In genomic region chr13:38610336-38610735, GRCm38 (mm10) we compare ENCODE assay signal across 15 mouse cellular contexts. TPM values are rescaled to one million over a fixed set of nuclear protein-coding genes. Genes with fewer than 3 reads are reported as not detected.
DNase-seq lines count a peak whose midpoint lies in the region; ATAC-seq and TF ChIP-seq lines count a peak whose summit lies in the region.
"Had no signal": no experiment of that assay in that cellular context is flagged by ENCODE, and none has a peak within 500 bp of the region (broad histone marks: within the 10 kb centered on the region; RNA-seq: fewer than 3 reads in every experiment).

No protein-coding gene starts in this region.

- no peaks in the 10 kb centered on the region for H3K27me3 ChIP-seq in kidney, embryonic 14.5 days (ENCODE audit: control insufficient read depth, insufficient read depth, low read length)
- H3K27me3 ChIP-seq: intestine, embryonic 15.5 days; liver, embryonic 13.5 days; neural tube, embryonic 13.5 days had no signal

- WGBS in kidney, embryonic 14.5 days, result 74% methylated on average over 6 of the region's 6 CpGs

- H3K36me3 ChIP-seq in kidney, embryonic 14.5 days (ENCODE audit: control insufficient read depth, insufficient read depth, low read length), result peaks cover 4% of the 10 kb centered on the region; the same call in 1 of the 2 replicates

- H3K9ac ChIP-seq in kidney, embryonic 14.5 days (ENCODE audit: low read depth, low read length), result no peak overlapping the region
- H3K9ac ChIP-seq: intestine, embryonic 15.5 days; liver, embryonic 13.5 days; neural tube, embryonic 13.5 days had no signal

- peak; percentile 67 for DNase-seq in kidney, adult 11 months
- DNase-seq in adrenal gland, postnatal 10 days, result peak; percentile 79
- DNase-seq in kidney, postnatal 36 days, result peak; percentile 79 to 86
- peak; percentile 59 for DNase-seq in testis, postnatal 10 days (ENCODE audit: low spot score)
- no peak for DNase-seq in left cerebral cortex, adult 2 months (ENCODE audit: extremely low spot score in 1 of 2, low spot score in 2 of 2)
- no peak for DNase-seq in ovary, postnatal 14 days (ENCODE audit: low spot score)
- DNase-seq: cerebellum, adult 9-10 months; gastrocnemius, postnatal 25 days; layer of hippocampus, adult 9-11 months; liver, embryonic 13.5 days; right cerebral cortex, adult 18-20 months had no signal

- intact Hi-C loops in left cerebral cortex, adult 2 months (cut with DNase I), result no loop called here

- no peak overlapping the region for H3K27ac ChIP-seq in kidney, embryonic 14.5 days (ENCODE audit: low read depth, low read length)
- no peak overlapping the region for H3K27ac ChIP-seq in left cerebral cortex, adult 2 months
- H3K27ac ChIP-seq: intestine, embryonic 15.5 days; liver, embryonic 13.5 days; neural tube, embryonic 13.5 days had no signal

- TF ChIP-seq CTCF in left cerebral cortex, adult 2 months (IDR thresholded peaks at IDR 0.05), result no peak

- H3K9me3 ChIP-seq in kidney, embryonic 14.5 days (ENCODE audit: control insufficient read depth, low read length), result no peaks in the 10 kb centered on the region
- H3K9me3 ChIP-seq: intestine, embryonic 15.5 days; neural tube, embryonic 13.5 days had no signal

- no peak for ATAC-seq in kidney, embryonic 14.5 days (ENCODE audit: low FRiP score, low TSS enrichment)
- ATAC-seq: forebrain, embryonic 14.5 days; intestine, embryonic 15.5 days had no signal

- no peak overlapping the region for H3K4me2 ChIP-seq in kidney, embryonic 14.5 days (replicated peaks; ENCODE audit: low read depth, low read length)
- H3K4me2 ChIP-seq: intestine, embryonic 15.5 days; liver, embryonic 13.5 days; neural tube, embryonic 13.5 days had no signal

- H3K4me1 ChIP-seq in kidney, embryonic 14.5 days (ENCODE audit: control insufficient read depth, insufficient read depth, low read length), result no peaks in the 10 kb centered on the region
- H3K4me1 ChIP-seq: intestine, embryonic 15.5 days; neural tube, embryonic 13.5 days had no signal

- no peak overlapping the region for H3K4me3 ChIP-seq in kidney, embryonic 14.5 days (ENCODE audit: low read length)
- no peak overlapping the region for H3K4me3 ChIP-seq in left cerebral cortex, adult 2 months
- H3K4me3 ChIP-seq: intestine, embryonic 15.5 days; liver, embryonic 13.5 days; neural tube, embryonic 13.5 days had no signal

RNA-seq across cellular contexts. Expression of gene Bloc1s5, which starts 24.6 kb away (rescaled TPM):
- polyA plus RNA-seq in kidney, embryonic 14.5 days (2014; fragmentation: Nextera tagmentation; extraction: Ambion mirVana), result 16.3 and 18.8 TPM in 2 replicates
- 10 to 100 TPM; 20.0 to 25.0 TPM for total RNA-seq in adrenal gland, postnatal 10 days (2021)
- total RNA-seq in left cerebral cortex, adult 2 months (2021), result 1 to 10 TPM; 9.6 to 9.8 TPM

RNA-seq across cellular contexts. Expression of gene Eef1e1, which starts 48.5 kb away (rescaled TPM):
- polyA plus RNA-seq in kidney, embryonic 14.5 days (2014; fragmentation: Nextera tagmentation; extraction: Ambion mirVana), result 65.5 and 67.6 TPM in 2 replicates
- total RNA-seq in adrenal gland, postnatal 10 days (2021), result 10 to 100 TPM; 24.9 to 33.8 TPM
- total RNA-seq in left cerebral cortex, adult 2 months (2021), result 10 to 100 TPM; 25.0 to 30.6 TPM

Comparison
In these comparisons a context has a peak if more than half of its experiments do, and no peak if none do; other contexts are left out.
1. DNase-seq: peak in kidney, adult 11 months (single experiment), adrenal gland, postnatal 10 days (single experiment), kidney, postnatal 36 days (2 of 2) and testis, postnatal 10 days (single experiment); none in left cerebral cortex, adult 2 months (0 of 2) and ovary, postnatal 14 days (single experiment).